19 mouse cellular contexts compared by ENCODE assay signal in genomic region chr1:179207180-179207741, GRCm38 (mm10).
A peak's percentile ranks its signal among the peaks of the same experiment; 100 is the strongest.
DNase-seq lines count a peak whose midpoint lies in the region; ATAC-seq and TF ChIP-seq lines count a peak whose summit lies in the region.
"Had no signal": no experiment of that assay in that cellular context is flagged by ENCODE, and none has a peak within 500 bp of the region (broad histone marks: within the 10 kb centered on the region; RNA-seq: fewer than 3 reads in every experiment).

No protein-coding gene starts in this region.

- H3K4me3 ChIP-seq in heart, embryonic 10.5 days: no peak overlapping the region
- no peak overlapping the region for H3K4me3 ChIP-seq in heart, adult 2 months
- no peak overlapping the region for H3K4me3 ChIP-seq in kidney, postnatal 0 days (replicated peaks; ENCODE audit: low read depth, low read length)
- H3K4me3 ChIP-seq in embryonic facial prominence, embryonic 12.5 days: no peak overlapping the region
- no peak overlapping the region for H3K4me3 ChIP-seq in limb, embryonic 13.5 days
- H3K4me3 ChIP-seq: hindbrain, embryonic 13.5 days had no signal

- 72% methylated on average over 9 of the region's 9 CpGs for WGBS in heart, embryonic 10.5 days
- 65% methylated on average over 9 of the region's 9 CpGs for WGBS in heart, adult 2 months
- WGBS in kidney, postnatal 0 days: 21% methylated on average over 9 of the region's 9 CpGs
- WGBS in embryonic facial prominence, embryonic 12.5 days: 70% methylated on average over 9 of the region's 9 CpGs
- 22% methylated on average over 9 of the region's 9 CpGs for WGBS in limb, embryonic 13.5 days

- ATAC-seq in kidney, postnatal 0 days (replicated peaks; ENCODE audit: low FRiP score, low read depth): peak; percentile 77
- no peak for ATAC-seq in embryonic facial prominence, embryonic 12.5 days (ENCODE audit: insufficient number of reproducible peaks, insufficient read depth, low FRiP score, low TSS enrichment)
- peak; percentile 54; the same call in 1 of the 2 replicates for ATAC-seq in limb, embryonic 13.5 days (ENCODE audit: low FRiP score, low read depth)
- ATAC-seq: forebrain, embryonic 16.5 days; hindbrain, postnatal 0 days; Patski had no signal

- no peak overlapping the region for H3K27ac ChIP-seq in heart, embryonic 10.5 days
- no peak overlapping the region for H3K27ac ChIP-seq in heart, adult 2 months
- H3K27ac ChIP-seq in kidney, postnatal 0 days: no peak overlapping the region
- H3K27ac ChIP-seq in embryonic facial prominence, embryonic 12.5 days: 0 out of 2 replicates have a peak overlapping the region, but pooled peaks have one; percentile 4
- H3K27ac ChIP-seq in limb, embryonic 13.5 days: no peak overlapping the region
- H3K27ac ChIP-seq: hindbrain, embryonic 13.5 days; hindbrain, postnatal 0 days had no signal

- no peaks in the 10 kb centered on the region for H3K27me3 ChIP-seq in heart, embryonic 10.5 days (ENCODE audit: insufficient read depth, poor library complexity, severe bottlenecking)
- no peaks in the 10 kb centered on the region for H3K27me3 ChIP-seq in heart, adult 2 months (ENCODE audit: control insufficient read depth, insufficient read depth, low read length)
- no peaks in the 10 kb centered on the region for H3K27me3 ChIP-seq in kidney, postnatal 0 days (ENCODE audit: insufficient read depth, low read length)
- no peaks in the 10 kb centered on the region for H3K27me3 ChIP-seq in embryonic facial prominence, embryonic 12.5 days
- peaks cover 17% of the 10 kb centered on the region; the same call in 1 of the 2 replicates for H3K27me3 ChIP-seq in limb, embryonic 13.5 days
- H3K27me3 ChIP-seq: hindbrain, embryonic 13.5 days; Patski had no signal

- intact Hi-C loops in heart, adult 2 months (cut with DNase I): no loop called here
- intact Hi-C loops in gastrocnemius, postnatal 14 days (cut with DNase I; ENCODE audit: low total_unique reads): no loop called here

- H3K9ac ChIP-seq in heart, adult 2 months (ENCODE audit: low read depth, low read length): no peak overlapping the region
- no peak overlapping the region for H3K9ac ChIP-seq in kidney, postnatal 0 days (ENCODE audit: low read depth, low read length)
- H3K9ac ChIP-seq in embryonic facial prominence, embryonic 12.5 days: no peak overlapping the region
- H3K9ac ChIP-seq in limb, embryonic 13.5 days: no peak overlapping the region
- H3K9ac ChIP-seq: hindbrain, embryonic 13.5 days had no signal

- no peak overlapping the region for H3K4me2 ChIP-seq in kidney, postnatal 0 days (ENCODE audit: low read length)
- H3K4me2 ChIP-seq in embryonic facial prominence, embryonic 12.5 days (replicated peaks): no peak overlapping the region
- 0 out of 2 replicates have a peak overlapping the region, but pooled peaks have one; percentile 7 for H3K4me2 ChIP-seq in limb, embryonic 13.5 days (replicated peaks)
- H3K4me2 ChIP-seq: hindbrain, embryonic 13.5 days had no signal

- H3K36me3 ChIP-seq in heart, embryonic 10.5 days: no peaks in the 10 kb centered on the region
- H3K36me3 ChIP-seq in heart, adult 2 months (ENCODE audit: control insufficient read depth, insufficient read depth, low read length): no peaks in the 10 kb centered on the region
- H3K36me3 ChIP-seq in kidney, postnatal 0 days (ENCODE audit: insufficient read depth, low read length): no peaks in the 10 kb centered on the region
- H3K36me3 ChIP-seq in embryonic facial prominence, embryonic 12.5 days: no peaks in the 10 kb centered on the region
- H3K36me3 ChIP-seq in limb, embryonic 13.5 days: no peaks in the 10 kb centered on the region
- H3K36me3 ChIP-seq: hindbrain, embryonic 13.5 days had no signal

- 0 out of 2 replicates have a peak, but pooled peaks cover 3% of the 10 kb centered on the region for H3K4me1 ChIP-seq in heart, embryonic 10.5 days
- no peaks in the 10 kb centered on the region for H3K4me1 ChIP-seq in heart, adult 2 months (ENCODE audit: control insufficient read depth, insufficient read depth, low read length)
- H3K4me1 ChIP-seq in kidney, postnatal 0 days (replicated peaks; ENCODE audit: insufficient read depth, low read length): 0 out of 2 replicates have a peak, but pooled peaks cover 5% of the 10 kb centered on the region
- H3K4me1 ChIP-seq in embryonic facial prominence, embryonic 12.5 days: peaks cover 5% of the 10 kb centered on the region
- peaks cover 32% of the 10 kb centered on the region for H3K4me1 ChIP-seq in limb, embryonic 13.5 days

- no peaks in the 10 kb centered on the region for H3K79me2 ChIP-seq in heart, adult 2 months (replicated peaks; ENCODE audit: control insufficient read depth, insufficient read depth, low read length)

- DNase-seq in heart, embryonic 10.5 days (ENCODE audit: low spot score): peak; percentile 59
- no peak for DNase-seq in heart, adult 2 months
- peak; percentile 87 for DNase-seq in kidney, postnatal 0 days (ENCODE audit: low spot score)
- DNase-seq in kidney, adult 9 months: no peak
- DNase-seq in layer of hippocampus, postnatal 25 days (ENCODE audit: extremely low spot score in 1 of 2, low spot score in 1 of 2): no peak
- DNase-seq in gastrocnemius, postnatal 14 days: no peak
- DNase-seq: adrenal gland, adult 2 months; adrenal gland, postnatal 25 days; cerebellum, adult 18-20 months; cerebellum, adult 9-11 months; cerebellum, postnatal 36 days; gastrocnemius, postnatal 10 days; heart, postnatal 10 days had no signal

- no peak for TF ChIP-seq CTCF in heart, adult 2 months (IDR thresholded peaks at IDR 0.05)
- peak; percentile 33; the same call in 1 of the 2 replicates for TF ChIP-seq CTCF in kidney, postnatal 0 days (IDR thresholded peaks at IDR 0.05; ENCODE audit: low read depth)

- H3K9me3 ChIP-seq in heart, embryonic 10.5 days: no peaks in the 10 kb centered on the region
- H3K9me3 ChIP-seq in kidney, postnatal 0 days (replicated peaks; ENCODE audit: low read length): no peaks in the 10 kb centered on the region
- H3K9me3 ChIP-seq in embryonic facial prominence, embryonic 12.5 days: no peaks in the 10 kb centered on the region
- no peaks in the 10 kb centered on the region for H3K9me3 ChIP-seq in limb, embryonic 13.5 days
- H3K9me3 ChIP-seq: hindbrain, embryonic 13.5 days had no signal

- TF ChIP-seq EP300 in heart, adult 2 months (IDR thresholded peaks at IDR 0.05; ENCODE audit: insufficient read depth, low read depth, low read length): no peak

- no peak for TF ChIP-seq POLR2A in heart, adult 2 months (IDR thresholded peaks at IDR 0.05; ENCODE audit: insufficient read depth, low read depth, low read length)

Comparison
In these comparisons a context has a peak if more than half of its experiments do, and no peak if none do; other contexts are left out.
1. DNase-seq: peak in heart, embryonic 10.5 days (single experiment) and kidney, postnatal 0 days (single experiment); none in heart, adult 2 months (0 of 2), kidney, adult 9 months (single experiment), layer of hippocampus, postnatal 25 days (0 of 2) and gastrocnemius, postnatal 14 days (single experiment).